Mouse (Mus musculus): ENCODE results near the gene Csgalnact2. TPM values are rescaled to one million over a fixed set of nuclear protein-coding genes. Genes with fewer than 3 reads are reported as not detected.

The Csgalnact2 gene
- polyA plus RNA-seq, 1 experiment from 2014 or later: 8.6 TPM

GRCm38 (mm10) chr6:118127827-118128487 is 11.0 kb downstream of the Csgalnact2 start:
- 88% methylated on average over 6 of the region's 6 CpGs for WGBS
- no peak for ATAC-seq (ENCODE audit: low FRiP score, low read depth)
- Histone ChIP-seq H3K27me3 (no peaks in the 10 kb centered on the region), H3K36me3 (no peaks in the 10 kb centered on the region), H3K4me1 (no peaks in the 10 kb centered on the region), H3K4me3 (no peak overlapping the region), H3K9me3 (no peaks in the 10 kb centered on the region), H3K4me2 (replicated peaks) (no peak overlapping the region), H3K27ac (replicated peaks) (no peak overlapping the region), H3K9ac (replicated peaks) (no peak overlapping the region)

- Histone ChIP-seq H3K9ac (replicated peaks) (no peak overlapping the region), H3K9me3 (no peaks in the 10 kb centered on the region), H3K4me1 (no peaks in the 10 kb centered on the region), H3K4me3 (no peak overlapping the region), H3K27ac (replicated peaks) (no peak overlapping the region), H3K4me2 (replicated peaks) (no peak overlapping the region), H3K27me3 (no peaks in the 10 kb centered on the region), H3K36me3 (no peaks in the 10 kb centered on the region)
- 87% methylated on average over 7 of the region's 7 CpGs for WGBS
- ATAC-seq (ENCODE audit: low FRiP score, low read depth): no peak
These were observed 11.7 kb downstream of the Csgalnact2 start for GRCm38 (mm10) chr6:118127198-118127597.

GRCm38 (mm10) chr6:118126577-118126976 is 12.4 kb downstream of the Csgalnact2 start:
- ATAC-seq (ENCODE audit: low FRiP score, low read depth): no peak
- H3K9ac ChIP-seq (replicated peaks): no peak overlapping the region
- H3K27ac ChIP-seq (replicated peaks): no peak overlapping the region
- H3K4me1 ChIP-seq: no peaks in the 10 kb centered on the region
- H3K9me3 ChIP-seq: no peaks in the 10 kb centered on the region
- no peaks in the 10 kb centered on the region for H3K36me3 ChIP-seq
- H3K4me3 ChIP-seq: no peak overlapping the region
- no peak overlapping the region for H3K4me2 ChIP-seq (replicated peaks)
- no peaks in the 10 kb centered on the region for H3K27me3 ChIP-seq

- H3K27me3 ChIP-seq: no peaks in the 10 kb centered on the region
- 87% methylated on average over 1 of the region's 1 CpGs for WGBS
- H3K27ac ChIP-seq (replicated peaks): no peak overlapping the region
- H3K4me1 ChIP-seq: no peaks in the 10 kb centered on the region
- H3K9ac ChIP-seq (replicated peaks): no peak overlapping the region
- H3K9me3 ChIP-seq: no peaks in the 10 kb centered on the region
- no peak overlapping the region for H3K4me3 ChIP-seq
- H3K36me3 ChIP-seq: no peaks in the 10 kb centered on the region
- ATAC-seq (ENCODE audit: low FRiP score, low read depth): no peak
- H3K4me2 ChIP-seq (replicated peaks): no peak overlapping the region
These were observed 16.2 kb downstream of the Csgalnact2 start for GRCm38 (mm10) chr6:118122767-118123166.

- H3K9me3 ChIP-seq: no peaks in the 10 kb centered on the region
- no peak overlapping the region for H3K4me2 ChIP-seq (replicated peaks)
- no peak overlapping the region for H3K27ac ChIP-seq (replicated peaks)
- H3K4me1 ChIP-seq: no peaks in the 10 kb centered on the region
- H3K4me3 ChIP-seq: no peak overlapping the region
- no peaks in the 10 kb centered on the region for H3K27me3 ChIP-seq
- H3K9ac ChIP-seq (replicated peaks): no peak overlapping the region
- ATAC-seq (ENCODE audit: low FRiP score, low read depth): no peak
- 73% methylated on average over 1 of the region's 1 CpGs for WGBS
- H3K36me3 ChIP-seq: 0 out of 2 replicates have a peak, but pooled peaks cover 3% of the 10 kb centered on the region
These were observed 27.1 kb downstream of the Csgalnact2 start for GRCm38 (mm10) chr6:118111810-118112209.

GRCm38 (mm10) chr6:118099311-118099802 is 39.6 kb downstream of the Csgalnact2 start:
- no peaks in the 10 kb centered on the region for H3K9me3 ChIP-seq
- H3K9ac ChIP-seq (replicated peaks): no peak overlapping the region
- no peaks in the 10 kb centered on the region for H3K36me3 ChIP-seq
- H3K4me2 ChIP-seq (replicated peaks): no peak overlapping the region
- H3K27ac ChIP-seq (replicated peaks): no peak overlapping the region
- 42% methylated on average over 2 of the region's 2 CpGs for WGBS
- no peaks in the 10 kb centered on the region for H3K27me3 ChIP-seq
- no peak for ATAC-seq (ENCODE audit: low FRiP score, low read depth)
- H3K4me1 ChIP-seq: no peaks in the 10 kb centered on the region
- H3K4me3 ChIP-seq: no peak overlapping the region

GRCm38 (mm10) chr6:118097765-118098365 is 41.1 kb downstream of the Csgalnact2 start:
- Histone ChIP-seq H3K27ac (replicated peaks) (no peak overlapping the region), H3K9me3 (no peaks in the 10 kb centered on the region), H3K9ac (replicated peaks) (no peak overlapping the region), H3K4me3 (no peak overlapping the region), H3K4me2 (replicated peaks) (no peak overlapping the region), H3K4me1 (no peaks in the 10 kb centered on the region), H3K27me3 (no peaks in the 10 kb centered on the region), H3K36me3 (no peaks in the 10 kb centered on the region)
- no peak for ATAC-seq (ENCODE audit: low FRiP score, low read depth)
- 82% methylated on average over 8 of the region's 8 CpGs for WGBS

- ATAC-seq (ENCODE audit: low FRiP score, low read depth): no peak
- H3K4me2 ChIP-seq (replicated peaks): no peak overlapping the region
- no peaks in the 10 kb centered on the region for H3K27me3 ChIP-seq
- no peak overlapping the region for H3K4me3 ChIP-seq
- H3K27ac ChIP-seq (replicated peaks): no peak overlapping the region
- no peak overlapping the region for H3K9ac ChIP-seq (replicated peaks)
- WGBS: 91% methylated on average over 9 of the region's 9 CpGs
- H3K36me3 ChIP-seq: no peaks in the 10 kb centered on the region
- H3K9me3 ChIP-seq: no peaks in the 10 kb centered on the region
- no peaks in the 10 kb centered on the region for H3K4me1 ChIP-seq
These were observed 48.1 kb downstream of the Csgalnact2 start for GRCm38 (mm10) chr6:118090827-118091226.

GRCm38 (mm10) chr6:118088750-118089440 is 50.0 kb downstream of the Csgalnact2 start:
- no peaks in the 10 kb centered on the region for H3K36me3 ChIP-seq
- no peaks in the 10 kb centered on the region for H3K4me1 ChIP-seq
- no peak overlapping the region for H3K9ac ChIP-seq (replicated peaks)
- no peaks in the 10 kb centered on the region for H3K9me3 ChIP-seq
- ATAC-seq (ENCODE audit: low FRiP score, low read depth): no peak
- no peak overlapping the region for H3K4me3 ChIP-seq
- H3K27me3 ChIP-seq: no peaks in the 10 kb centered on the region
- no peak overlapping the region for H3K27ac ChIP-seq (replicated peaks)
- WGBS: 84% methylated on average over 17 of the region's 17 CpGs
- H3K4me2 ChIP-seq (replicated peaks): no peak overlapping the region

GRCm38 (mm10) chr6:118087955-118088354 is 51.0 kb downstream of the Csgalnact2 start:
- no peaks in the 10 kb centered on the region; the same call in 1 of the 2 replicates for H3K27me3 ChIP-seq
- WGBS: 54% methylated on average over 8 of the region's 8 CpGs

GRCm38 (mm10) chr6:118084596-118084995 is 54.3 kb downstream of the Csgalnact2 start:
- Histone ChIP-seq H3K36me3 (no peaks in the 10 kb centered on the region), H3K4me1 (peaks cover 7% of the 10 kb centered on the region; the same call in 1 of the 2 replicates), H3K9me3 (no peaks in the 10 kb centered on the region), H3K4me3 (no peak overlapping the region), H3K9ac (replicated peaks) (no peak overlapping the region), H3K27ac (replicated peaks) (no peak overlapping the region), H3K27me3 (no peaks in the 10 kb centered on the region; the same call in 1 of the 2 replicates), H3K4me2 (replicated peaks) (no peak overlapping the region)
- no peak for ATAC-seq (ENCODE audit: low FRiP score, low read depth)
- 86% methylated on average over 8 of the region's 8 CpGs for WGBS

More at GRCm38 (mm10) chr6:118087955-118088354, 51.0 kb downstream of the Csgalnact2 start:
- Histone ChIP-seq H3K4me3 (no peak overlapping the region), H3K4me1 (no peaks in the 10 kb centered on the region), H3K4me2 (replicated peaks) (no peak overlapping the region), H3K36me3 (no peaks in the 10 kb centered on the region), H3K9me3 (no peaks in the 10 kb centered on the region), H3K9ac (replicated peaks) (no peak overlapping the region), H3K27ac (replicated peaks) (no peak overlapping the region)
- no peak for ATAC-seq (ENCODE audit: low FRiP score, low read depth)

- Histone ChIP-seq H3K27ac (replicated peaks) (no peak overlapping the region), H3K4me1 (peaks cover 9% of the 10 kb centered on the region; the same call in 1 of the 2 replicates), H3K4me2 (replicated peaks) (no peak overlapping the region), H3K27me3 (no peaks in the 10 kb centered on the region; the same call in 1 of the 2 replicates), H3K9ac (replicated peaks) (no peak overlapping the region), H3K9me3 (no peaks in the 10 kb centered on the region), H3K36me3 (no peaks in the 10 kb centered on the region), H3K4me3 (no peak overlapping the region)
- no peak for ATAC-seq (ENCODE audit: low FRiP score, low read depth)
- WGBS: 79% methylated on average over 6 of the region's 6 CpGs
These were observed 55.3 kb downstream of the Csgalnact2 start for GRCm38 (mm10) chr6:118083608-118084007.
